Mouse (Mus musculus) bone marrow, adult 2 months (tissue): ENCODE measurements around the gene Tgm5.
"Not testable (repeated sequence)": the region's sequence is repeated elsewhere in the genome, so short reads cannot be mapped to it uniquely, and the experiment has no call there.

Experiments
- CTCF ChIP-seq: fragments of 200-500 bp; IDR thresholded peaks from 2 replicates; pipeline ENCODE4 v1.5.1; 2011; ENCODE audit warnings: low read length, control low read depth; ENCODE audit not compliant: control insufficient read depth, insufficient read depth
- POLR2A ChIP-seq: fragments of 200-500 bp; IDR thresholded peaks from 2 replicates; pipeline ENCODE4 v1.6.1; 2011; ENCODE audit warnings: low read depth, mild to moderate bottlenecking, control low read depth, low read length, borderline replicate concordance; ENCODE audit not compliant: control insufficient read depth

- not testable (repeated sequence) for TF ChIP-seq POLR2A, CTCF
Measured at GRCm38 (mm10) chr2:121126302-121126701, 40.7 kb upstream of the Tgm5 start.
